ENCODE assay signal across 26 mouse cellular contexts in genomic region chr8:60718692-60719091, GRCm38 (mm10).
A peak's percentile ranks its signal among the peaks of the same experiment; 100 is the strongest.
DNase-seq lines count a peak whose midpoint lies in the region; ATAC-seq and TF ChIP-seq lines count a peak whose summit lies in the region.
"Had no signal": no experiment of that assay in that cellular context is flagged by ENCODE, and none has a peak within 500 bp of the region (broad histone marks: within the 10 kb centered on the region; RNA-seq: fewer than 3 reads in every experiment).

No protein-coding gene starts in this region.

- no peaks in the 10 kb centered on the region for H3K27me3 ChIP-seq in forebrain, embryonic 14.5 days (replicated peaks; ENCODE audit: control insufficient read depth, insufficient read depth, low read length)
- H3K27me3 ChIP-seq in forebrain, embryonic 11.5 days (ENCODE audit: control insufficient read depth, insufficient read depth, low read length): no peaks in the 10 kb centered on the region
- H3K27me3 ChIP-seq in kidney, adult 2 months (replicated peaks; ENCODE audit: control insufficient read depth, insufficient read depth, low read length): no peaks in the 10 kb centered on the region
- H3K27me3 ChIP-seq in midbrain, embryonic 14.5 days (ENCODE audit: control insufficient read depth, insufficient read depth, low read length): no peaks in the 10 kb centered on the region
- no peaks in the 10 kb centered on the region for H3K27me3 ChIP-seq in midbrain, embryonic 15.5 days (replicated peaks)
- H3K27me3 ChIP-seq: heart, embryonic 13.5 days; hindbrain, embryonic 13.5 days; limb, embryonic 12.5 days; liver, embryonic 12.5 days; Patski; stomach, embryonic 15.5 days had no signal

- no peaks in the 10 kb centered on the region for H3K9me3 ChIP-seq in forebrain, embryonic 14.5 days (replicated peaks; ENCODE audit: control insufficient read depth, low read length)
- no peaks in the 10 kb centered on the region for H3K9me3 ChIP-seq in forebrain, embryonic 11.5 days (ENCODE audit: control insufficient read depth, low read length)
- H3K9me3 ChIP-seq in midbrain, embryonic 14.5 days (ENCODE audit: control insufficient read depth, low read length): no peaks in the 10 kb centered on the region
- no peaks in the 10 kb centered on the region for H3K9me3 ChIP-seq in midbrain, embryonic 15.5 days
- H3K9me3 ChIP-seq: embryonic facial prominence, embryonic 10.5 days; heart, embryonic 13.5 days; hindbrain, embryonic 13.5 days; limb, embryonic 12.5 days; liver, embryonic 12.5 days; stomach, embryonic 15.5 days had no signal

- TF ChIP-seq POLR2A in kidney, adult 2 months (IDR thresholded peaks at IDR 0.05; ENCODE audit: low read depth, low read length): no peak

- no peak for TF ChIP-seq CTCF in kidney, adult 2 months (conservative IDR thresholded peaks at IDR 0.05; ENCODE audit: insufficient read depth, insufficient read length, low read depth, low read length)

- no peak overlapping the region for H3K9ac ChIP-seq in forebrain, embryonic 14.5 days (ENCODE audit: low read length)
- no peak overlapping the region for H3K9ac ChIP-seq in forebrain, embryonic 11.5 days (ENCODE audit: low read length)
- H3K9ac ChIP-seq in midbrain, embryonic 14.5 days (replicated peaks; ENCODE audit: low read length): no peak overlapping the region
- no peak overlapping the region for H3K9ac ChIP-seq in midbrain, embryonic 15.5 days
- H3K9ac ChIP-seq: forebrain, postnatal 0 days; heart, embryonic 13.5 days; hindbrain, embryonic 13.5 days; limb, embryonic 12.5 days; liver, embryonic 12.5 days; stomach, embryonic 15.5 days had no signal

- no peak overlapping the region for H3K27ac ChIP-seq in forebrain, embryonic 14.5 days (ENCODE audit: low read depth, low read length)
- no peak overlapping the region for H3K27ac ChIP-seq in forebrain, embryonic 11.5 days (ENCODE audit: low read depth, low read length)
- peak overlapping the region; percentile 26; the same call in 1 of the 2 replicates for H3K27ac ChIP-seq in kidney, adult 2 months (ENCODE audit: insufficient read depth, low read depth, low read length)
- no peak overlapping the region for H3K27ac ChIP-seq in midbrain, embryonic 14.5 days (replicated peaks; ENCODE audit: low read depth, low read length)
- H3K27ac ChIP-seq in midbrain, embryonic 15.5 days: no peak overlapping the region
- H3K27ac ChIP-seq: embryonic facial prominence, embryonic 10.5 days; heart, adult 2 months; heart, embryonic 13.5 days; hindbrain, embryonic 13.5 days; limb, embryonic 12.5 days; liver, embryonic 12.5 days; stomach, embryonic 15.5 days had no signal

- no peaks in the 10 kb centered on the region for H3K36me3 ChIP-seq in forebrain, embryonic 14.5 days (ENCODE audit: control insufficient read depth, insufficient read depth, low read length)
- H3K36me3 ChIP-seq in forebrain, embryonic 11.5 days (ENCODE audit: control insufficient read depth, insufficient read depth, low read length): no peaks in the 10 kb centered on the region
- no peaks in the 10 kb centered on the region for H3K36me3 ChIP-seq in kidney, adult 2 months (ENCODE audit: control insufficient read depth, insufficient read depth, low read length)
- no peaks in the 10 kb centered on the region for H3K36me3 ChIP-seq in midbrain, embryonic 14.5 days (ENCODE audit: control insufficient read depth, insufficient read depth, low read length)
- no peaks in the 10 kb centered on the region for H3K36me3 ChIP-seq in midbrain, embryonic 15.5 days (replicated peaks)
- H3K36me3 ChIP-seq: embryonic facial prominence, embryonic 10.5 days; heart, embryonic 13.5 days; hindbrain, embryonic 13.5 days; limb, embryonic 12.5 days; liver, embryonic 12.5 days; stomach, embryonic 15.5 days had no signal

- WGBS in forebrain, embryonic 14.5 days: 60% methylated on average over 3 of the region's 3 CpGs
- 71% methylated on average over 3 of the region's 3 CpGs for WGBS in forebrain, embryonic 11.5 days
- 52% methylated on average over 3 of the region's 3 CpGs for WGBS in kidney, adult 2 months
- WGBS in midbrain, embryonic 14.5 days: 70% methylated on average over 3 of the region's 3 CpGs
- 63% methylated on average over 3 of the region's 3 CpGs for WGBS in midbrain, embryonic 15.5 days

- H3K4me1 ChIP-seq in forebrain, embryonic 14.5 days (ENCODE audit: control insufficient read depth, insufficient read depth, low read length): no peaks in the 10 kb centered on the region
- H3K4me1 ChIP-seq in forebrain, embryonic 11.5 days (replicated peaks; ENCODE audit: control insufficient read depth, insufficient read depth, low read length): no peaks in the 10 kb centered on the region
- no peaks in the 10 kb centered on the region for H3K4me1 ChIP-seq in kidney, adult 2 months (ENCODE audit: control insufficient read depth, insufficient read depth, low read length)
- no peaks in the 10 kb centered on the region for H3K4me1 ChIP-seq in midbrain, embryonic 14.5 days (ENCODE audit: control insufficient read depth, insufficient read depth, low read length)
- H3K4me1 ChIP-seq in midbrain, embryonic 15.5 days: 0 out of 2 replicates have a peak, but pooled peaks cover 5% of the 10 kb centered on the region
- H3K4me1 ChIP-seq: embryonic facial prominence, embryonic 10.5 days; heart, embryonic 13.5 days; hindbrain, embryonic 13.5 days; limb, embryonic 12.5 days; liver, embryonic 12.5 days; stomach, embryonic 15.5 days had no signal

- H3K4me2 ChIP-seq in forebrain, embryonic 14.5 days (ENCODE audit: low read length): no peak overlapping the region
- H3K4me2 ChIP-seq in forebrain, embryonic 11.5 days (ENCODE audit: low read depth, low read length, severe bottlenecking): no peak overlapping the region
- H3K4me2 ChIP-seq in midbrain, embryonic 14.5 days (ENCODE audit: low read length): no peak overlapping the region
- no peak overlapping the region for H3K4me2 ChIP-seq in midbrain, embryonic 15.5 days
- H3K4me2 ChIP-seq: heart, embryonic 13.5 days; hindbrain, embryonic 13.5 days; limb, embryonic 12.5 days; liver, embryonic 12.5 days; stomach, embryonic 15.5 days had no signal

- no peak for ATAC-seq in forebrain, embryonic 14.5 days
- ATAC-seq in forebrain, embryonic 11.5 days (replicated peaks; ENCODE audit: low FRiP score): no peak
- no peak for ATAC-seq in midbrain, embryonic 14.5 days (ENCODE audit: low FRiP score, low TSS enrichment)
- ATAC-seq in midbrain, embryonic 15.5 days (replicated peaks): no peak
- ATAC-seq: forebrain, postnatal 0 days; inflammation-experienced regulatory T-cells, adult 6 months; liver, embryonic 12.5 days; Patski had no signal

- no peak overlapping the region for H3K4me3 ChIP-seq in forebrain, embryonic 14.5 days (ENCODE audit: low read depth, low read length)
- no peak overlapping the region for H3K4me3 ChIP-seq in forebrain, embryonic 11.5 days (ENCODE audit: low read depth, low read length)
- H3K4me3 ChIP-seq in kidney, adult 2 months (ENCODE audit: insufficient read depth, low read depth, low read length): no peak overlapping the region
- no peak overlapping the region for H3K4me3 ChIP-seq in midbrain, embryonic 14.5 days (replicated peaks; ENCODE audit: low read depth, low read length)
- H3K4me3 ChIP-seq in midbrain, embryonic 15.5 days: no peak overlapping the region
- H3K4me3 ChIP-seq: embryonic facial prominence, embryonic 10.5 days; heart, adult 2 months; heart, embryonic 13.5 days; hindbrain, embryonic 13.5 days; limb, embryonic 12.5 days; liver, embryonic 12.5 days; stomach, embryonic 15.5 days had no signal

- DNase-seq in forebrain, embryonic 14.5 days (ENCODE audit: low spot score): peak; percentile 10
- DNase-seq in forebrain, embryonic 11.5 days (ENCODE audit: low spot score): no peak
- peak; percentile 31 for DNase-seq in kidney, adult 2 months
- no peak for DNase-seq in kidney, adult 8-10 months
- DNase-seq in midbrain, embryonic 14.5 days: peak; percentile 53
- DNase-seq in kidney, postnatal 36 days: peak; percentile 3 to 8
- no peak for DNase-seq in urinary bladder, adult 2 months (ENCODE audit: low spot score)
- DNase-seq: adrenal gland, adult 2 months; cerebellum, adult 9-10 months; forebrain, postnatal 0 days; gastrocnemius, postnatal 25 days; heart, adult 2 months; heart, postnatal 14 days; lung, adult 18-20 months; lung, postnatal 10 days; thymus, adult 18-20 months; thymus, postnatal 36 days had no signal

Comparison
In these comparisons a context has a peak if more than half of its experiments do, and no peak if none do; other contexts are left out.
1. DNase-seq: peak in forebrain, embryonic 14.5 days (single experiment), kidney, adult 2 months (single experiment), midbrain, embryonic 14.5 days (single experiment) and kidney, postnatal 36 days (2 of 2); none in forebrain, embryonic 11.5 days (single experiment), kidney, adult 8-10 months (0 of 2) and urinary bladder, adult 2 months (single experiment).